Mouse (Mus musculus) liver, embryonic 11.5 days (tissue): ENCODE results near the gene Myt1. TPM values are rescaled to one million over a fixed set of nuclear protein-coding genes. Genes with fewer than 3 reads are reported as not detected.
"Not testable (repeated sequence)": the region's sequence is repeated elsewhere in the genome, so short reads cannot be mapped to it uniquely, and the experiment has no call there.

ENCODE experiments used
- ATAC-seq: fragments of 200-750 bp; cut with Nextera tagmentation; replicated peaks from 2 replicates; pipeline ENCODE4 v1.8.0; 2017; ENCODE audit warnings: moderate number of reproducible peaks, mild to moderate bottlenecking, moderate TSS enrichment, moderate library complexity; ENCODE audit not compliant: low FRiP score
- DNase-seq: peaks from one replicate; pipeline ENCODE4 v3.0.0-alpha.2; 2017; ENCODE audit warnings: low spot score
- H3K27ac ChIP-seq: fragments of 300-500 bp; sonication (generic); 2 replicates; pipeline ENCODE4 v1.5.1; 2014; ENCODE audit warnings: mild to moderate bottlenecking, low read depth, low read length, control low read depth
- H3K27me3 ChIP-seq: fragments of 300-500 bp; sonication (generic); replicated peaks from 2 replicates; pipeline ENCODE4 v1.6.1; 2014; ENCODE audit warnings: low read length, mixed read lengths; ENCODE audit not compliant: control insufficient read depth, insufficient read depth
- H3K36me3 ChIP-seq: fragments of 300-500 bp; sonication (generic); 2 replicates; pipeline ENCODE4 v1.6.1; 2014; ENCODE audit warnings: mild to moderate bottlenecking, low read length, moderate library complexity, mixed read lengths; ENCODE audit not compliant: control insufficient read depth, insufficient read depth
- H3K4me1 ChIP-seq: fragments of 300-500 bp; sonication (generic); replicated peaks from 2 replicates; pipeline ENCODE4 v1.6.1; 2014; ENCODE audit warnings: low read length, mixed read lengths; ENCODE audit not compliant: control insufficient read depth, insufficient read depth
- H3K4me2 ChIP-seq: fragments of 300-500 bp; sonication (generic); 2 replicates; pipeline ENCODE4 v1.6.1; 2014; ENCODE audit warnings: mild to moderate bottlenecking, control low read depth, moderate library complexity
- H3K4me3 ChIP-seq: fragments of 300-500 bp; sonication (generic); 2 replicates; pipeline ENCODE4 v1.5.1; 2014; ENCODE audit warnings: low read depth, low read length, control low read depth
- H3K9ac ChIP-seq: fragments of 300-500 bp; sonication (generic); 2 replicates; pipeline ENCODE4 v1.6.1; 2014; ENCODE audit warnings: low read depth, low read length, control low read depth
- H3K9me3 ChIP-seq: fragments of 300-500 bp; sonication (generic); 2 replicates; pipeline ENCODE4 v1.6.1; 2016; ENCODE audit warnings: low read length, inconsistent platforms, mixed read lengths; ENCODE audit not compliant: control insufficient read depth
- WGBS: fragments of 180-500 bp; shearing (Covaris S2); extraction: QIAGEN DNeasy Blood & Tissue Kit; methylation state at CpG from one replicate; pipeline ENCODE4 v1.1.7; 2014; 5-methylcytosine and 5-hydroxymethylcytosine counted together
- polyA plus RNA-seq: library from polyadenylated mRNA; unstranded; fragments of >200 nt; fragmentation: Nextera tagmentation; extraction: Ambion mirVana; gene quantifications from 2 replicates; pipeline ENCODE4 v1.2.1, GENCODE M21; 2014

The Myt1 gene
- polyA plus RNA-seq, 1 experiment from 2014 or later: 0.03 TPM

GRCm38 (mm10) chr2:181793186-181793585 is 30.1 kb downstream of the Myt1 start:
- not testable (repeated sequence) for H3K4me2 ChIP-seq, H3K27ac ChIP-seq, H3K9ac ChIP-seq, H3K36me3 ChIP-seq, ATAC-seq, DNase-seq, H3K4me1 ChIP-seq, H3K27me3 ChIP-seq, H3K9me3 ChIP-seq, H3K4me3 ChIP-seq
- 82% methylated on average over 8 of the region's 8 CpGs for WGBS

- Histone ChIP-seq H3K27ac (no peak overlapping the region), H3K4me2 (no peak overlapping the region), H3K9ac (no peak overlapping the region), H3K36me3 (no peaks in the 10 kb centered on the region), H3K4me1 (no peaks in the 10 kb centered on the region), H3K9me3 (no peaks in the 10 kb centered on the region), H3K4me3 (no peak overlapping the region), H3K27me3 (no peaks in the 10 kb centered on the region)
- DNase-seq: no peak
- no peak for ATAC-seq
- WGBS: 66% methylated on average over 3 of the region's 3 CpGs
These were observed 32.6 kb downstream of the Myt1 start for GRCm38 (mm10) chr2:181795641-181796130.

GRCm38 (mm10) chr2:181797672-181798071 is 34.5 kb downstream of the Myt1 start:
- H3K9ac ChIP-seq: no peak overlapping the region
- no peaks in the 10 kb centered on the region for H3K27me3 ChIP-seq
- no peak overlapping the region for H3K27ac ChIP-seq
- H3K4me1 ChIP-seq: no peaks in the 10 kb centered on the region
- ATAC-seq (no peak), DNase-seq (no peak)
- 73% methylated on average over 8 of the region's 8 CpGs for WGBS
- H3K4me3 ChIP-seq: no peak overlapping the region
- no peak overlapping the region for H3K4me2 ChIP-seq
- H3K9me3 ChIP-seq: no peaks in the 10 kb centered on the region
- no peaks in the 10 kb centered on the region for H3K36me3 ChIP-seq

GRCm38 (mm10) chr2:181829032-181829650 is 66.0 kb downstream of the Myt1 start:
- Histone ChIP-seq H3K9ac (no peak overlapping the region), H3K27me3 (no peaks in the 10 kb centered on the region; the same call in 1 of the 2 replicates), H3K4me1 (no peaks in the 10 kb centered on the region; the same call in 1 of the 2 replicates), H3K4me2 (no peak overlapping the region), H3K4me3 (no peak overlapping the region), H3K27ac (no peak overlapping the region), H3K36me3 (no peaks in the 10 kb centered on the region), H3K9me3 (no peaks in the 10 kb centered on the region)
- WGBS: 50% methylated on average over 2 of the region's 2 CpGs
- DNase-seq (no peak), ATAC-seq (peak; percentile 83)

GRCm38 (mm10) chr2:181832745-181833144 is 69.6 kb downstream of the Myt1 start:
- DNase-seq: no peak
- Histone ChIP-seq H3K27me3 (no peaks in the 10 kb centered on the region; the same call in 1 of the 2 replicates), H3K4me1 (no peaks in the 10 kb centered on the region; the same call in 1 of the 2 replicates), H3K9ac (no peak overlapping the region), H3K9me3 (no peaks in the 10 kb centered on the region), H3K36me3 (no peaks in the 10 kb centered on the region), H3K4me2 (no peak overlapping the region), H3K27ac (no peak overlapping the region), H3K4me3 (no peak overlapping the region)
- ATAC-seq: no peak
- WGBS: 82% methylated on average over 2 of the region's 2 CpGs

- peak within 1 kb of the TSS; percentile 77 for H3K4me2 ChIP-seq
- no peaks in the 10 kb centered on the region for H3K9me3 ChIP-seq
- H3K27me3 ChIP-seq: no peaks in the 10 kb centered on the region
- H3K27ac ChIP-seq: peak within 1 kb of the TSS; percentile 50
- no peaks in the 10 kb centered on the region; the same call in 1 of the 2 replicates for H3K4me1 ChIP-seq
- peak; percentile 97 for ATAC-seq
- peak within 1 kb of the TSS; percentile 77 for H3K4me3 ChIP-seq
- DNase-seq: peak; percentile 88
- no peaks in the 10 kb centered on the region for H3K36me3 ChIP-seq
- WGBS: under 1% methylated on average over 34 of the region's 35 CpGs
- peak within 1 kb of the TSS; percentile 72 for H3K9ac ChIP-seq
These were observed 74.5 kb downstream of the Myt1 start, which contains the start of gene Pcmtd2 for GRCm38 (mm10) chr2:181837372-181838292. Pcmtd2 (plus strand) TSS chr2:181837854.

- DNase-seq: no peak
- Histone ChIP-seq H3K4me1 (no peaks in the 10 kb centered on the region; the same call in 1 of the 2 replicates), H3K4me2 (peak overlapping the region; percentile 77), H3K9me3 (no peaks in the 10 kb centered on the region), H3K4me3 (peak overlapping the region; percentile 77), H3K36me3 (no peaks in the 10 kb centered on the region), H3K27me3 (no peaks in the 10 kb centered on the region), H3K27ac (no peak overlapping the region), H3K9ac (peak overlapping the region; percentile 72)
- 11% methylated on average over 3 of the region's 3 CpGs for WGBS
- ATAC-seq: no peak
These were observed 75.2 kb downstream of the Myt1 start for GRCm38 (mm10) chr2:181838293-181838680.

- H3K4me2 ChIP-seq: no peak overlapping the region
- no peak for DNase-seq
- no peak for ATAC-seq
- WGBS: 76% methylated on average over 5 of the region's 5 CpGs
- no peaks in the 10 kb centered on the region for H3K9me3 ChIP-seq
- peaks cover 1% of the 10 kb centered on the region; the same call in 1 of the 2 replicates for H3K36me3 ChIP-seq
- H3K27ac ChIP-seq: no peak overlapping the region
- no peaks in the 10 kb centered on the region for H3K4me1 ChIP-seq
- no peaks in the 10 kb centered on the region for H3K27me3 ChIP-seq
- H3K9ac ChIP-seq: no peak overlapping the region
- H3K4me3 ChIP-seq: no peak overlapping the region
These were observed 82.7 kb downstream of the Myt1 start for GRCm38 (mm10) chr2:181845709-181846394.
